Mouse (Mus musculus) cerebellum, adult 11 months (tissue): ENCODE data around the gene Fam78a.
A peak's percentile ranks its signal among the peaks of the same experiment; 100 is the strongest.
"Not testable (repeated sequence)": the region's sequence is repeated elsewhere in the genome, so short reads cannot be mapped to it uniquely, and the experiment has no call there.

Experiments used
- DNase-seq: peaks from one replicate; pipeline ENCODE4 v3.0.0; 2022

Gene Fam78a

GRCm38 (mm10) chr2:32065371-32065791, 19.3 kb downstream of the Fam78a start:
- no peak for DNase-seq

- no peak for DNase-seq
These were observed 19.7 kb downstream of the Fam78a start for GRCm38 (mm10) chr2:32064913-32065312.

- DNase-seq = no peak
These were observed 21.1 kb downstream of the Fam78a start for GRCm38 (mm10) chr2:32063451-32064151.

GRCm38 (mm10) chr2:32062626-32063410, 21.8 kb downstream of the Fam78a start:
- no peak for DNase-seq

GRCm38 (mm10) chr2:32061722-32062505, 22.7 kb downstream of the Fam78a start:
- DNase-seq = no peak

- no peak for DNase-seq
These were observed 23.5 kb downstream of the Fam78a start for GRCm38 (mm10) chr2:32061189-32061588.

- no peak for DNase-seq
These were observed 24.3 kb downstream of the Fam78a start for GRCm38 (mm10) chr2:32060228-32060805.

GRCm38 (mm10) chr2:32059613-32060012, 25.0 kb downstream of the Fam78a start:
- DNase-seq = no peak

GRCm38 (mm10) chr2:32058716-32059115, 25.9 kb downstream of the Fam78a start:
- DNase-seq = no peak

GRCm38 (mm10) chr2:32058241-32058640, 26.4 kb downstream of the Fam78a start:
- DNase-seq = no peak

GRCm38 (mm10) chr2:32057794-32058193, 26.9 kb downstream of the Fam78a start:
- DNase-seq = no peak

- DNase-seq = no peak
These were observed 27.3 kb downstream of the Fam78a start for GRCm38 (mm10) chr2:32057360-32057759.

- DNase-seq = no peak
These were observed 28.1 kb downstream of the Fam78a start for GRCm38 (mm10) chr2:32056524-32056923.

- DNase-seq = no peak
These were observed 29.2 kb downstream of the Fam78a start for GRCm38 (mm10) chr2:32055357-32055965.

- DNase-seq = no peak
These were observed 32.2 kb downstream of the Fam78a start for GRCm38 (mm10) chr2:32052418-32052817.

- no peak for DNase-seq
These were observed 32.9 kb downstream of the Fam78a start for GRCm38 (mm10) chr2:32051791-32052190.

- no peak for DNase-seq
These were observed 37.3 kb downstream of the Fam78a start for GRCm38 (mm10) chr2:32047323-32047722.

- no peak for DNase-seq
These were observed 38.6 kb downstream of the Fam78a start for GRCm38 (mm10) chr2:32046009-32046408.

GRCm38 (mm10) chr2:32045375-32045774, 39.3 kb downstream of the Fam78a start:
- no peak for DNase-seq

GRCm38 (mm10) chr2:32043836-32044235, 40.8 kb downstream of the Fam78a start:
- DNase-seq = no peak

- DNase-seq = no peak
These were observed 43.6 kb downstream of the Fam78a start for GRCm38 (mm10) chr2:32041087-32041486.

- not testable (repeated sequence) for DNase-seq
These were observed 44.0 kb downstream of the Fam78a start for GRCm38 (mm10) chr2:32040646-32041045.

- DNase-seq = peak; percentile 28
These were observed 46.0 kb downstream of the Fam78a start for GRCm38 (mm10) chr2:32038661-32039081.
